Mouse (Mus musculus) liver, embryonic 14.5 days (tissue): Measurements from ENCODE around the gene Syt6.

Source experiments
- CTCF ChIP-seq: IDR thresholded peaks from 2 replicates; pipeline ENCODE4 v1.5.1; 2016; ENCODE audit warnings: antibody characterized with exemption, low read depth, control low read depth
- EP300 ChIP-seq: IDR thresholded peaks from 2 replicates; pipeline ENCODE4 v1.6.1; 2016; ENCODE audit warnings: antibody characterized with exemption, low read depth

GRCm38 (mm10) chr3:103575156-103575892 is at the start of gene Syt6:
- TF ChIP-seq CTCF (no peak), EP300 (no peak)
